Mouse (Mus musculus) hematopoietic stem cell, adult 5-6 weeks (primary cell): Measurements from ENCODE around the gene Marc1. TPM values are rescaled to one million over a fixed set of nuclear protein-coding genes. Genes with fewer than 3 reads are reported as not detected.

Source experiments
- ATAC-seq, 2 experiments: fragments of 125-278 bp in 1 of 2; replicated peaks in 1 of 2; 2 replicates each; pipeline ENCODE4 v1.8.0; 2016 to 2017; ENCODE audit warnings: inconsistent platforms in 2 of 2, mild to moderate bottlenecking in 2 of 2, moderate number of reproducible peaks in 2 of 2, low read depth in 1 of 2, moderate TSS enrichment in 1 of 2; ENCODE audit not compliant: low FRiP score in 2 of 2, poor library complexity in 2 of 2, severe bottlenecking in 2 of 2, insufficient read depth in 1 of 2, low TSS enrichment in 1 of 2
- total RNA-seq: library from RNA; stranded (forward); fragments of 172-1452, 232-1000 nt; gene quantifications from 2 replicates; pipeline ENCODE4 v1.2.3, GENCODE M21; 2017

The Marc1 gene
- total RNA-seq, 1 experiment from 2014 or later = not detected

DNA sequence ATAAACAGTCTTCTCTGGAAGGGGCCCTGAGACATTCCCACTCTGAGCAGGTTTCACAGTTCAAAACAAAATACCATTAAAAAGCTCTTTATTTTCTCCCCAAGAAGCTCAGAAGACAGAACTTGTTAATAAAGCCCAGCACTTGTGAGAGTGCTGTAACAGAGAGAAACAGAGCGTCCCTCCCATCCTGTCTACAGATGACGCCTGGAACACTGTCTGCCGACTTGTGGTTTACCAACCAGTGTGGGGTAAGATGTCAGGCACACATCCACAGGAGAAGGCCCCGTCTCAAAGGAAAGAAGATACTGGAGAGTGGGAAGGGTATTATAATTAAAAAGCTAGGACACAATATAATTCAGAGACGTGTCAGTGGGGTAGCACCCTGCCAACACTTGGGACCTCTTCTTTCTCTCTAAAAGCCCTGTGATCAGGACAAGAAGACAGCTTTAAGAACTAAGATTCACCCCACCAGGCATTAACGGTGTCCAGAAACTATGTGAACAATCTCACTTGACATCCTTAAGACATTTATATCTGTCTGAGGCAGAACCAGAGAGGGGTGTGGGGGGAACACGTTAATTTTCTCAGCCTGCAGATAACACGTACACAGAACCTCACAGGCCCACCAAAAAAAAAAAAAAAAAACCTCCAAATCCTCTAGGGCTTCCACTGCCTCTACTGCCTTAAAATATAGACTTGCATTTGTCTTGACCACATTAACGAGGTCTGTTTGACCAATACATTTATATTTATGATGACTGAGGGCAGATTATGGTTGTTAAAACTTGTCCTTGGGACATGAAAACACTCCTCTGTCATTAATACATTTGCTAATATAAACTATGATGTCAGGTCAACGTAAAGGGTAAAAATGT is 29.6 kb downstream of the Marc1 start:
- peak in 1 of 2 experiments; percentile 21; a peak in 1 of 4 replicates for ATAC-seq

DNA sequence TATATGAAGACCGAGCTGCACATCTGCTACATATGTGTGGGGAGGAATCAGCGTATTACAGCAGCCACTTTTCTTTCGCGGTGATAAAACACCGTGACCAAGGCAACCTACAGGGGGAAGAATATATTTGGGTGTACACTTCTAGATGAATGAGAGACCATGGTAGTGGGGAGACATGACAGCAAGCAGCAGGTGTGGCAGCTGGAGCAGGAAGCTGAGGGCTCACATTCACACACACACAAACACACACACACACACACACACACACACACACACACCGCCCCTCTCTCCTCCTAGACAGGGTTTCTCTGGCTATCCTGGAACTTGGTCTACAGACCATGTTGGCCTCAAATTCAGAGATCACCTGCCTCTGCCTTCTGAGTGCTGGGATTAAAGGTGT is 33.0 kb downstream of the Marc1 start:
- no peak for ATAC-seq

DNA sequence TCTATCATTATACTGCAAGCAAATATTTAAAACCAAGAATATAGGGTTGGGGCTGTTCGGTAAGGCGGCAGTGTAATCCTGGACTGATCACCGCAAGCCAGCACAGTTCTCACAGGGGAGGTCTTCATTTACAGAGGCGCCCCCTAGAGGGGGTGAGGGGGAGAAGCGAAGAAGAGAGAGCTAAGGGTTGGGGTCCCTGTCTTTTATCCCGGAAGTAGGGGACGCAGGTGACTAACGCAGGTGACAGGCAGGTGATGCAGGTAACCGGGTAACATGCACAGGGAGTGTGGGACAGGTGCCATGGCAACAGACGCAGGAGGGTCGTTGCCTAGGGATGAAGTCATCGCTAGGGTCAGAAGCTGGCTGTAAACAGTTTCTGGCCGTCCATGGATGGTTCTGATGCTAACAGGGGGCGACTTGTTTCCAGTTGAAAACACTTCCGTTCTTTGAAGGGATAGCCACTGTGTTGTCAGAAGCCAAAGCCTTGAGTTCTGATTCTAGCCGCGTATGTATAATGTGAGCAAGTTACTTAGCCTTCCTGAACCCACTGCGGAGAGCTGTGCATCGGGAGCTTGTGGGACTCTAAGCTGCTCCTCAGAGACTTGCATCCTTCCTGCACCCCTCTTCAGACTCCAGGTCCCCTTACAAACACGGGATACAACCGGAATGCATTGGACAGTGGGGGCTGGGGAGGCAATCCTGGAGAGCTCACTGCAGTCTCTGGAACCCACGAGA is 33.9 kb downstream of the Marc1 start:
- ATAC-seq = no peak

- ATAC-seq = no peak
Measured at GRCm38 (mm10) chr1:184775289-184775688, 35.8 kb downstream of the Marc1 start.

- ATAC-seq = peak; percentile 20 to 24; a peak in 1 of 4 replicates
Measured at GRCm38 (mm10) chr1:184771891-184772249, 39.2 kb downstream of the Marc1 start.

GRCm38 (mm10) chr1:184771202-184771890 is 39.8 kb downstream of the Marc1 start:
- ATAC-seq = peak; percentile 80 to 81

- no peak for ATAC-seq
Measured at GRCm38 (mm10) chr1:184763866-184764265, 47.2 kb downstream of the Marc1 start.

DNA sequence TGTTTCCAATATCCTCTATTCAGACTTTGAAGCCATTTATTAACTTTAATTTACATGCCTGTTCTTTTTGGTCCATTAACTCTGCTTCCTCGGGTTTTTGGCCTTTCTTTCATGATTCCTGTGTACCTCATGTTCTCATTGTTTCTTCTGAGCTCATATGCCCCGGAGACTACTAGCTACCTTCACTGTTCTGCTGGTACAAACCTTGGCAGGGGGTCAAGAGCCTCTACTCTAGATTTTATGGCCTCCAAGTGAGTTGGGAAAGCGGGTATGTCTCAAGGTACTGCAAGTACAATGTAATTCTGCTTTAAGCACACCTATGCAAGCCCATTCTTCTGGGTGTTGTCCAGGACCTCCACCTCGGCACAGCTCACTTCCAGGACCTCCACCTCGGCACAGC is 48.2 kb downstream of the Marc1 start:
- no peak for ATAC-seq

DNA sequence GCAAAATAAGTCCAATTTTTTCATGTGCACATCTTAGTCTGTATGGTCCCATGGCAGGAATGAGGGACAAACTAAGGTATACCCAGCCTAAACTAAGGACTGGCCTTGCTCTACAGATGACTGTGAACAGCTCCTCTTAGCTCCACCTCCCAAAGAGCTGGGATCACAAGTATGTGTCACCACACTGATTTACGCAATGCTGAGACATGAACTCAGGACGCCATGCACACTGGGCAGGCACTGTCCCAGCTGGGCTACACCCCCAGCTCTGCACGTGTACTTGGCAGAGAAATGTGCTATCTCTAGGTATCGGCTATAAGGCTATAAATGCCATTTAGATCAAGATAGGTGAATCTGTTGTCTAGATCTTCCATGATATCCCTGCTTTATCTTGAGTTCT is 49.1 kb downstream of the Marc1 start:
- ATAC-seq = no peak

GRCm38 (mm10) chr1:184752671-184753070 is 58.4 kb downstream of the Marc1 start:
- no peak for ATAC-seq

DNA sequence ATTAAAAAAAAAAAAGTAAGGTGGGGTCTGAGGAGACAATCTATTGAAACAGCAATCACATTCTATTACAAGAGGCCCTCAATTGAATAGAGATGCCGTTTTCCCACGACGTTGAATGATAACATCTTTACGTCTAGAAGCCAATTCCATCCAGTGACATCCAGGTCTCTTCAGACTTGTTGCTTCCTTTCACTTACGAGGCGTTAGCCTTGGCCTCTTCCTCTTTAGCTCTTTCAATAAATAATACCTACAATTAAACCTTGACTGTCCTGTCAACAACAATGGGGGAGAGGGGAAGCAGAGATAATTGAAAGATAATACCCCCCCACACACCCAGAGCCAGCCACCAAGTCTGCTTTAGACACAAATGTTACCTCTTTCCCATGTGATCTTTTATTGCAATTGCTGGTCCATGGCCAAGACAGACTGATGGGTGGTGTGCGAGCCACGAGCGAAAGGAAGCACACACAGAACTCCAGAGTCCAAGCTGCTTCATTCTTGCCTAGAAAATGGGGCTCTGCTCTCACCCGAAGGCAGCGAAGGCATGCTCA is 60.9 kb downstream of the Marc1 start:
- no peak for ATAC-seq

DNA sequence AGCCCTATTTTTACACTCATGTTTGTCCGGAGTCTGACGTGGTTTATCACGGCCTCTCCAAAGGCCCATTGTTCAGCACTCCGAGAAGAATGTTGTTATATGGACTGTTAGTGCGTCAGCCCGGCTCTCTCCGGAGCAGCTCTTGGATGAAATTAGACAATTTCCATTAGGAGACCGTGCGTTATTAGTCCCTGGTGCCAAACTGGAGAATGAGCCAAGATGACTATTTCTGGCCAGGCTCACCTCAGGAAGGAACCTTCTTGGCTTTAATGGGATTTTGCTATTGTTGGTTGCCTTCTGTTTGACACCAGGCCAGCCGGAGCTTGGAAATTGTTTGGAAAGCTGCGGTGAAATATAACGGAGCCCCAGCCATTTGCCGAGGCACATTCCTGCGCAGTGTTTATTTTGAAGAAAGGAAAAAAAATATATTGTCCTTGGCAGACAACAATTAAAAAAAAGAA is 62.4 kb downstream of the Marc1 start:
- ATAC-seq = no peak

GRCm38 (mm10) chr1:184737876-184738479 is 73.1 kb downstream of the Marc1 start:
- ATAC-seq = peak; percentile 61 to 73

DNA sequence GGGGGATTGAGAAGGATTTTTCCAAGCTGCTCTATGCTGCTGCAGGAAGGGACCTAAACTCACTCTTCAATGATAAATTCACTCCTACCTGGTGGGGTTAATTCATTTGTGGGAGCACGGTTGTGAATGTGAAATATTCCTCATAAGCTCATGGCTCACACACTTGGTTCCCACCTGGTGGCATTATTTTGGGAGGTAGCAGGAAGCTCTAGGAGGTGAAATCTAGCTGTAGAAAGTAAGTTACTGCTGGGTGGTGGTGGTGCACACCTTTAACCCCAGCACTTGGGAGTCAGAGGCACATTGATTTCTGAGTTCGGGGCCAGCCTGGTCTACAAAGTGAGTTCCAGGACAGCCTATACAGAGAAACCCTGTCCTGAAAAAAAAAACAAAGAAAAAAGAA is 73.9 kb downstream of the Marc1 start:
- ATAC-seq = no peak
